In genomic region chr7:116484213-116484612, GRCm38 (mm10) we compare ENCODE assay signal across 18 mouse cellular contexts. TPM values are rescaled to one million over a fixed set of nuclear protein-coding genes. Genes with fewer than 3 reads are reported as not detected.
A peak's percentile ranks its signal among the peaks of the same experiment; 100 is the strongest.
DNase-seq lines count a peak whose midpoint lies in the region; ATAC-seq lines count a peak whose summit lies in the region.
"Had no signal": no experiment of that assay in that cellular context is flagged by ENCODE, and none has a peak within 500 bp of the region (broad histone marks: within the 10 kb centered on the region; RNA-seq: fewer than 3 reads in every experiment).

No protein-coding gene starts in this region.

- no peak overlapping the region for H3K4me3 ChIP-seq in heart, embryonic 13.5 days
- no peak overlapping the region for H3K4me3 ChIP-seq in midbrain, embryonic 15.5 days
- H3K4me3 ChIP-seq in liver, embryonic 11.5 days (ENCODE audit: low read depth, low read length), result no peak overlapping the region
- H3K4me3 ChIP-seq: embryonic facial prominence, embryonic 15.5 days; forebrain, embryonic 12.5 days; hindbrain, embryonic 12.5 days had no signal

- no peak for ATAC-seq in heart, embryonic 13.5 days (ENCODE audit: extremely low read depth, insufficient number of reproducible peaks, low FRiP score, low TSS enrichment)
- peak; percentile 55 for ATAC-seq in megakaryocyte, adult 5-6 weeks (ENCODE audit: poor library complexity, severe bottlenecking)
- ATAC-seq in midbrain, embryonic 15.5 days (replicated peaks), result no peak
- ATAC-seq in liver, embryonic 11.5 days (replicated peaks; ENCODE audit: low FRiP score), result no peak
- ATAC-seq: intestine, embryonic 16.5 days had no signal

- no peak overlapping the region for H3K27ac ChIP-seq in heart, embryonic 13.5 days (replicated peaks)
- H3K27ac ChIP-seq in midbrain, embryonic 15.5 days, result no peak overlapping the region
- H3K27ac ChIP-seq in liver, embryonic 11.5 days (ENCODE audit: low read depth, low read length), result no peak overlapping the region
- H3K27ac ChIP-seq: embryonic facial prominence, embryonic 15.5 days; forebrain, embryonic 12.5 days; hindbrain, embryonic 12.5 days; macrophage had no signal

- H3K9me3 ChIP-seq in heart, embryonic 13.5 days, result no peaks in the 10 kb centered on the region
- no peaks in the 10 kb centered on the region for H3K9me3 ChIP-seq in midbrain, embryonic 15.5 days
- H3K9me3 ChIP-seq in liver, embryonic 11.5 days (ENCODE audit: control insufficient read depth, low read length), result no peaks in the 10 kb centered on the region
- H3K9me3 ChIP-seq: embryonic facial prominence, embryonic 15.5 days; forebrain, embryonic 12.5 days; G1E; hindbrain, embryonic 12.5 days had no signal

- H3K4me1 ChIP-seq in heart, embryonic 13.5 days, result peaks cover 19% of the 10 kb centered on the region
- no peaks in the 10 kb centered on the region for H3K4me1 ChIP-seq in midbrain, embryonic 15.5 days
- no peaks in the 10 kb centered on the region for H3K4me1 ChIP-seq in liver, embryonic 11.5 days (replicated peaks; ENCODE audit: control insufficient read depth, insufficient read depth, low read length)
- H3K4me1 ChIP-seq: embryonic facial prominence, embryonic 15.5 days; forebrain, embryonic 12.5 days; hindbrain, embryonic 12.5 days had no signal

- peak overlapping the region; percentile 31; the same call in 1 of the 2 replicates for H3K4me2 ChIP-seq in heart, embryonic 13.5 days
- no peak overlapping the region for H3K4me2 ChIP-seq in midbrain, embryonic 15.5 days
- no peak overlapping the region for H3K4me2 ChIP-seq in liver, embryonic 11.5 days
- H3K4me2 ChIP-seq: embryonic facial prominence, embryonic 15.5 days; forebrain, embryonic 12.5 days; hindbrain, embryonic 12.5 days had no signal

- no peak overlapping the region for H3K9ac ChIP-seq in heart, embryonic 13.5 days
- no peak overlapping the region for H3K9ac ChIP-seq in midbrain, embryonic 15.5 days
- no peak overlapping the region for H3K9ac ChIP-seq in liver, embryonic 11.5 days (ENCODE audit: low read depth, low read length)
- H3K9ac ChIP-seq: embryonic facial prominence, embryonic 15.5 days; forebrain, embryonic 12.5 days; hindbrain, embryonic 12.5 days had no signal

- no peak for DNase-seq in heart, adult 11 months
- peak; percentile 28 for DNase-seq in CD4-positive, CD25-positive, alpha-beta regulatory T cell, adult 2 months (ENCODE audit: low read depth, low spot score)
- peak; percentile 57 for DNase-seq in induced T-regulatory cell, adult 2 months (ENCODE audit: low read depth)
- no peak for DNase-seq in liver, embryonic 11.5 days (ENCODE audit: low spot score)
- no peak for DNase-seq in layer of hippocampus, postnatal 14 days (ENCODE audit: low spot score in 2 of 2)
- DNase-seq: adrenal gland, postnatal 14 days; cerebellum, adult 9-10 months; kidney, postnatal 14 days; liver had no signal

- 46% methylated on average over 5 of the region's 5 CpGs for WGBS in heart, embryonic 13.5 days
- 84% methylated on average over 5 of the region's 5 CpGs for WGBS in midbrain, embryonic 15.5 days
- WGBS in liver, embryonic 11.5 days, result 43% methylated on average over 5 of the region's 5 CpGs

- H3K27me3 ChIP-seq in heart, embryonic 13.5 days (replicated peaks), result no peaks in the 10 kb centered on the region
- no peaks in the 10 kb centered on the region for H3K27me3 ChIP-seq in midbrain, embryonic 15.5 days (replicated peaks)
- H3K27me3 ChIP-seq in liver, embryonic 11.5 days (replicated peaks; ENCODE audit: control insufficient read depth, insufficient read depth, low read length), result no peaks in the 10 kb centered on the region; the same call in 1 of the 2 replicates
- H3K27me3 ChIP-seq: embryonic facial prominence, embryonic 15.5 days; forebrain, embryonic 12.5 days; hindbrain, embryonic 12.5 days had no signal

- no peaks in the 10 kb centered on the region for H3K36me3 ChIP-seq in heart, embryonic 13.5 days
- no peaks in the 10 kb centered on the region for H3K36me3 ChIP-seq in midbrain, embryonic 15.5 days (replicated peaks)
- no peaks in the 10 kb centered on the region for H3K36me3 ChIP-seq in liver, embryonic 11.5 days (ENCODE audit: control insufficient read depth, insufficient read depth, low read length)
- H3K36me3 ChIP-seq: embryonic facial prominence, embryonic 15.5 days; forebrain, embryonic 12.5 days; G1E; hindbrain, embryonic 12.5 days had no signal

RNA-seq across cellular contexts. Expression of gene Nucb2, which starts 20.0 kb away (rescaled TPM):
- polyA plus RNA-seq in heart, embryonic 13.5 days (2015; fragmentation: Nextera tagmentation; extraction: Ambion mirVana), result 6.5 and 7.7 TPM in 2 replicates
- 60.7 and 77.1 TPM in 2 replicates for total RNA-seq in megakaryocyte, adult 5-6 weeks (2015)
- total RNA-seq in megakaryocyte, adult 5-6 weeks (2017), result 74.1 and 81.9 TPM in 2 replicates
- 28.0 and 32.0 TPM in 2 replicates for polyA plus RNA-seq in midbrain, embryonic 15.5 days (2015; fragmentation: Nextera tagmentation; extraction: Ambion mirVana)
- 8.1 and 8.3 TPM in 2 replicates for polyA plus RNA-seq in liver, embryonic 11.5 days (2014; fragmentation: Nextera tagmentation; extraction: Ambion mirVana)
- 10 to 100 TPM; 26.6 to 30.4 TPM for total RNA-seq in layer of hippocampus, postnatal 14 days (2021)

RNA-seq across cellular contexts. Expression of gene Pik3c2a, which starts 41.0 kb away (rescaled TPM):
- polyA plus RNA-seq in heart, embryonic 13.5 days (2015; fragmentation: Nextera tagmentation; extraction: Ambion mirVana), result 14.1 and 14.4 TPM in 2 replicates
- total RNA-seq in megakaryocyte, adult 5-6 weeks (2015), result 48.0 and 63.8 TPM in 2 replicates
- 37.7 and 39.9 TPM in 2 replicates for total RNA-seq in megakaryocyte, adult 5-6 weeks (2017)
- 16.8 and 17.9 TPM in 2 replicates for polyA plus RNA-seq in midbrain, embryonic 15.5 days (2015; fragmentation: Nextera tagmentation; extraction: Ambion mirVana)
- 14.9 and 16.8 TPM in 2 replicates for polyA plus RNA-seq in liver, embryonic 11.5 days (2014; fragmentation: Nextera tagmentation; extraction: Ambion mirVana)
- 10 to 100 TPM; 26.6 to 33.3 TPM for total RNA-seq in layer of hippocampus, postnatal 14 days (2021)

Comparison
In these comparisons a context has a peak if more than half of its experiments do, and no peak if none do; other contexts are left out.
1. DNase-seq: peak in CD4-positive, CD25-positive, alpha-beta regulatory T cell, adult 2 months (single experiment) and induced T-regulatory cell, adult 2 months (single experiment); none in heart, adult 11 months (single experiment), liver, embryonic 11.5 days (single experiment) and layer of hippocampus, postnatal 14 days (0 of 2).